Mouse (Mus musculus) kidney, postnatal 0 days (tissue): ENCODE results near the gene Ntmt1. TPM values are rescaled to one million over a fixed set of nuclear protein-coding genes. Genes with fewer than 3 reads are reported as not detected.

Source experiments
- ATAC-seq: fragments of 200-750 bp; cut with Nextera tagmentation; replicated peaks from 2 replicates; pipeline ENCODE4 v1.8.0; 2017; ENCODE audit warnings: low read depth, moderate number of reproducible peaks, moderate TSS enrichment, moderate library complexity; ENCODE audit not compliant: low FRiP score
- DNase-seq: peaks from one replicate; pipeline ENCODE4 v3.0.0-alpha.2; 2016; ENCODE audit warnings: low spot score
- H3K27ac ChIP-seq: fragments of 300-500 bp; sonication (generic); 2 replicates; pipeline ENCODE4 v1.5.1; 2014; ENCODE audit warnings: mild to moderate bottlenecking
- H3K27me3 ChIP-seq: fragments of 300-500 bp; sonication (generic); 2 replicates; pipeline ENCODE4 v1.6.1; 2014; ENCODE audit warnings: low read length, mixed read lengths; ENCODE audit not compliant: insufficient read depth
- H3K36me3 ChIP-seq: fragments of 300-500 bp; sonication (generic); 2 replicates; pipeline ENCODE4 v1.6.1; 2014; ENCODE audit warnings: low read length, mixed read lengths; ENCODE audit not compliant: insufficient read depth
- H3K4me1 ChIP-seq: fragments of 300-500 bp; sonication (generic); replicated peaks from 2 replicates; pipeline ENCODE4 v1.6.1; 2014; ENCODE audit warnings: antibody characterized with exemption, low read length, mixed read lengths; ENCODE audit not compliant: insufficient read depth
- H3K4me2 ChIP-seq: fragments of 300-500 bp; sonication (generic); 2 replicates; pipeline ENCODE4 v1.6.1; 2014; ENCODE audit warnings: mild to moderate bottlenecking, low read length, moderate library complexity, mixed read lengths
- H3K4me3 ChIP-seq: fragments of 300-500 bp; sonication (generic); replicated peaks from 2 replicates; pipeline ENCODE4 v1.5.1; 2014; ENCODE audit warnings: low read depth, low read length
- H3K9ac ChIP-seq: fragments of 300-500 bp; sonication (generic); 2 replicates; pipeline ENCODE4 v1.6.1; 2014; ENCODE audit warnings: low read depth, low read length
- H3K9me3 ChIP-seq: fragments of 300-500 bp; sonication (generic); replicated peaks from 2 replicates; pipeline ENCODE4 v1.6.1; 2016; ENCODE audit warnings: low read length, inconsistent platforms, mixed read lengths
- CTCF ChIP-seq: IDR thresholded peaks from 2 replicates; pipeline ENCODE4 v1.5.1; 2016; ENCODE audit warnings: antibody characterized with exemption, low read depth, mild to moderate bottlenecking, moderate library complexity
- WGBS: fragments of 180-500 bp; shearing (Covaris S2); extraction: QIAGEN DNeasy Blood & Tissue Kit; methylation state at CpG from one replicate; pipeline ENCODE4 v1.1.7; 2014; 5-methylcytosine and 5-hydroxymethylcytosine counted together
- polyA plus RNA-seq: library from polyadenylated mRNA; unstranded; fragments of >200 nt; fragmentation: Nextera tagmentation; extraction: Ambion mirVana; gene quantifications from 2 replicates; pipeline ENCODE4 v1.2.1, GENCODE M21; 2015

The Ntmt1 gene
- polyA plus RNA-seq = 77.4 and 81.4 TPM in 2 replicates

- no peak; the same call in 1 of the 2 replicates for TF ChIP-seq CTCF
- WGBS = under 1% methylated on average over 41 of the region's 44 CpGs
- DNase-seq (peak; percentile 100), ATAC-seq (peak; percentile 98)
- Histone ChIP-seq H3K27me3 (no peaks in the 10 kb centered on the region), H3K36me3 (no peaks in the 10 kb centered on the region), H3K9ac (peak within 1 kb of the TSS; percentile 84), H3K27ac (peak within 1 kb of the TSS; percentile 83), H3K4me3 (peak within 1 kb of the TSS; percentile 66), H3K4me2 (peak within 1 kb of the TSS; percentile 84), H3K9me3 (no peaks in the 10 kb centered on the region), H3K4me1 (0 out of 2 replicates have a peak, but pooled peaks cover 15% of the 10 kb centered on the region)
These were observed at the start of gene Ntmt1 for GRCm38 (mm10) chr2:30807648-30808295. Gene Ntmt1, plus strand, starts transcription at chr2:30807826.

- Histone ChIP-seq H3K36me3 (no peaks in the 10 kb centered on the region), H3K4me1 (peaks cover 36% of the 10 kb centered on the region), H3K9ac (peak overlapping the region; percentile 50; the same call in 1 of the 2 replicates), H3K9me3 (no peaks in the 10 kb centered on the region), H3K27ac (peak overlapping the region; percentile 97), H3K4me3 (no peak overlapping the region), H3K4me2 (peak overlapping the region; percentile 19; the same call in 1 of the 2 replicates), H3K27me3 (no peaks in the 10 kb centered on the region)
- peak; percentile 70 for TF ChIP-seq CTCF
- 2% methylated on average over 17 of the region's 17 CpGs for WGBS
- ATAC-seq (peak; percentile 92), DNase-seq (peak; percentile 98)
These were observed 49.1 kb upstream of the Ntmt1 start for GRCm38 (mm10) chr2:30758341-30759087.

- H3K36me3 ChIP-seq = no peaks in the 10 kb centered on the region
- peak overlapping the region; percentile 97 for H3K27ac ChIP-seq
- peak; percentile 0; the same call in 1 of the 2 replicates for ATAC-seq
- H3K4me3 ChIP-seq = no peak overlapping the region
- no peaks in the 10 kb centered on the region for H3K27me3 ChIP-seq
- H3K4me2 ChIP-seq = peak overlapping the region; percentile 19; the same call in 1 of the 2 replicates
- 38% methylated on average over 4 of the region's 4 CpGs for WGBS
- no peak for DNase-seq
- no peak for TF ChIP-seq CTCF
- no peaks in the 10 kb centered on the region for H3K9me3 ChIP-seq
- peaks cover 34% of the 10 kb centered on the region for H3K4me1 ChIP-seq
- H3K9ac ChIP-seq = 0 out of 2 replicates have a peak overlapping the region, but pooled peaks have one; percentile 50
These were observed 48.6 kb upstream of the Ntmt1 start for GRCm38 (mm10) chr2:30759088-30759374.

- ATAC-seq = no peak
- WGBS = 63% methylated on average over 4 of the region's 4 CpGs
- H3K36me3 ChIP-seq = no peaks in the 10 kb centered on the region
- TF ChIP-seq CTCF = no peak
- H3K9ac ChIP-seq = no peak overlapping the region
- H3K27me3 ChIP-seq = no peaks in the 10 kb centered on the region
- H3K9me3 ChIP-seq = no peaks in the 10 kb centered on the region
- peak overlapping the region; percentile 97 for H3K27ac ChIP-seq
- no peak overlapping the region for H3K4me2 ChIP-seq
- DNase-seq = no peak
- peaks cover 34% of the 10 kb centered on the region for H3K4me1 ChIP-seq
- no peak overlapping the region for H3K4me3 ChIP-seq
These were observed 48.2 kb upstream of the Ntmt1 start for GRCm38 (mm10) chr2:30759442-30759841.

- ATAC-seq = peak; percentile 31
These were observed 47.6 kb upstream of the Ntmt1 start for GRCm38 (mm10) chr2:30759858-30760547.

GRCm38 (mm10) chr2:30760706-30761105 is 46.9 kb upstream of the Ntmt1 start:
- Histone ChIP-seq H3K36me3 (no peaks in the 10 kb centered on the region), H3K4me3 (no peak overlapping the region), H3K4me2 (no peak overlapping the region), H3K4me1 (peaks cover 34% of the 10 kb centered on the region), H3K9me3 (no peaks in the 10 kb centered on the region), H3K27ac (peak overlapping the region; percentile 97), H3K27me3 (no peaks in the 10 kb centered on the region), H3K9ac (no peak overlapping the region)
- WGBS = 17% methylated on average over 6 of the region's 6 CpGs
- DNase-seq = peak; percentile 10
- TF ChIP-seq CTCF = no peak
- no peak for ATAC-seq

More at GRCm38 (mm10) chr2:30759858-30760547, 47.6 kb upstream of the Ntmt1 start:
- TF ChIP-seq CTCF = no peak
- no peaks in the 10 kb centered on the region for H3K9me3 ChIP-seq
- peak; percentile 71 for DNase-seq
- no peaks in the 10 kb centered on the region for H3K27me3 ChIP-seq
- H3K4me3 ChIP-seq = no peak overlapping the region
- no peak overlapping the region for H3K4me2 ChIP-seq
- 30% methylated on average over 10 of the region's 10 CpGs for WGBS
- H3K36me3 ChIP-seq = no peaks in the 10 kb centered on the region
- H3K9ac ChIP-seq = 0 out of 2 replicates have a peak overlapping the region, but pooled peaks have one; percentile 8
- H3K27ac ChIP-seq = peak overlapping the region; percentile 97
- peaks cover 34% of the 10 kb centered on the region for H3K4me1 ChIP-seq
